Mouse (Mus musculus): ENCODE measurements around the gene Rabep2. TPM values are rescaled to one million over a fixed set of nuclear protein-coding genes. Genes with fewer than 3 reads are reported as not detected.

Rabep2 gene
- polyA plus RNA-seq, 1 experiment from 2014 or later, result 6.3 TPM

GRCm38 (mm10) chr7:126455242-126455641, 26.7 kb downstream of the Rabep2 start:
- no peaks in the 10 kb centered on the region for H3K27me3 ChIP-seq (ENCODE audit: control insufficient read depth, insufficient read depth, low read depth, low read length)
- ATAC-seq (ENCODE audit: low read depth), result no peak

GRCm38 (mm10) chr7:126456382-126457266, 28.1 kb downstream of the Rabep2 start:
- H3K4me2 ChIP-seq (ENCODE audit: low read depth, low read length), result no peak overlapping the region
- no peaks in the 10 kb centered on the region for H3K9me3 ChIP-seq (replicated peaks; ENCODE audit: control insufficient read depth, low read length)
- WGBS (ENCODE audit: insufficient replicate concordance), result 46% methylated on average over 17 of the region's 17 CpGs
- no peak overlapping the region for H3K9ac ChIP-seq (ENCODE audit: low read depth, low read length)
- H3K4me1 ChIP-seq (ENCODE audit: control insufficient read depth, low read depth, low read length), result no peaks in the 10 kb centered on the region
- H3K4me3 ChIP-seq (ENCODE audit: low read depth, low read length), result no peak overlapping the region
- H3K36me3 ChIP-seq (ENCODE audit: control insufficient read depth, insufficient read depth), result no peaks in the 10 kb centered on the region
- no peaks in the 10 kb centered on the region for H3K27me3 ChIP-seq (ENCODE audit: control insufficient read depth, insufficient read depth, low read depth, low read length)
- no peak for ATAC-seq (ENCODE audit: low read depth)
- H3K27ac ChIP-seq (ENCODE audit: low read length), result no peak overlapping the region

More at GRCm38 (mm10) chr7:126455242-126455641, 26.7 kb downstream of the Rabep2 start:
- Histone ChIP-seq H3K4me1 (ENCODE audit: control insufficient read depth, low read depth, low read length) (no peaks in the 10 kb centered on the region), H3K9me3 (replicated peaks; ENCODE audit: control insufficient read depth, low read length) (no peaks in the 10 kb centered on the region), H3K36me3 (ENCODE audit: control insufficient read depth, insufficient read depth) (no peaks in the 10 kb centered on the region), H3K4me3 (ENCODE audit: low read depth, low read length) (no peak overlapping the region), H3K9ac (ENCODE audit: low read depth, low read length) (no peak overlapping the region), H3K27ac (ENCODE audit: low read length) (no peak overlapping the region), H3K4me2 (ENCODE audit: low read depth, low read length) (no peak overlapping the region)
- 44% methylated on average over 2 of the region's 2 CpGs for WGBS (ENCODE audit: insufficient replicate concordance)

GRCm38 (mm10) chr7:126458225-126458624, 29.7 kb downstream of the Rabep2 start:
- H3K9ac ChIP-seq (ENCODE audit: low read depth, low read length), result no peak overlapping the region
- no peak for ATAC-seq (ENCODE audit: low read depth)
- H3K4me3 ChIP-seq (ENCODE audit: low read depth, low read length), result no peak overlapping the region
- no peak overlapping the region for H3K27ac ChIP-seq (ENCODE audit: low read length)
- 67% methylated on average over 5 of the region's 5 CpGs for WGBS (ENCODE audit: insufficient replicate concordance)
- H3K4me1 ChIP-seq (ENCODE audit: control insufficient read depth, low read depth, low read length), result no peaks in the 10 kb centered on the region
- H3K27me3 ChIP-seq (ENCODE audit: control insufficient read depth, insufficient read depth, low read depth, low read length), result no peaks in the 10 kb centered on the region
- no peaks in the 10 kb centered on the region for H3K9me3 ChIP-seq (replicated peaks; ENCODE audit: control insufficient read depth, low read length)
- H3K36me3 ChIP-seq (ENCODE audit: control insufficient read depth, insufficient read depth), result no peaks in the 10 kb centered on the region
- H3K4me2 ChIP-seq (ENCODE audit: low read depth, low read length), result no peak overlapping the region

- no peak overlapping the region for H3K27ac ChIP-seq (ENCODE audit: low read length)
- H3K36me3 ChIP-seq (ENCODE audit: control insufficient read depth, insufficient read depth), result no peaks in the 10 kb centered on the region
- 66% methylated on average over 11 of the region's 11 CpGs for WGBS (ENCODE audit: insufficient replicate concordance)
- no peak overlapping the region for H3K4me3 ChIP-seq (ENCODE audit: low read depth, low read length)
- no peak overlapping the region for H3K4me2 ChIP-seq (ENCODE audit: low read depth, low read length)
- ATAC-seq (ENCODE audit: low read depth), result no peak
- no peaks in the 10 kb centered on the region; the same call in 1 of the 2 replicates for H3K4me1 ChIP-seq (ENCODE audit: control insufficient read depth, low read depth, low read length)
- no peaks in the 10 kb centered on the region for H3K9me3 ChIP-seq (replicated peaks; ENCODE audit: control insufficient read depth, low read length)
- H3K9ac ChIP-seq (ENCODE audit: low read depth, low read length), result no peak overlapping the region
- no peaks in the 10 kb centered on the region for H3K27me3 ChIP-seq (ENCODE audit: control insufficient read depth, insufficient read depth, low read depth, low read length)
These were observed 30.5 kb downstream of the Rabep2 start for GRCm38 (mm10) chr7:126458844-126459618.

- Histone ChIP-seq H3K27me3 (ENCODE audit: control insufficient read depth, insufficient read depth, low read depth, low read length) (no peaks in the 10 kb centered on the region), H3K9me3 (replicated peaks; ENCODE audit: control insufficient read depth, low read length) (no peaks in the 10 kb centered on the region), H3K9ac (ENCODE audit: low read depth, low read length) (no peak overlapping the region), H3K4me2 (ENCODE audit: low read depth, low read length) (no peak overlapping the region), H3K27ac (ENCODE audit: low read length) (no peak overlapping the region), H3K4me3 (ENCODE audit: low read depth, low read length) (no peak overlapping the region), H3K36me3 (ENCODE audit: control insufficient read depth, insufficient read depth) (no peaks in the 10 kb centered on the region), H3K4me1 (ENCODE audit: control insufficient read depth, low read depth, low read length) (peaks cover 12% of the 10 kb centered on the region)
- WGBS (ENCODE audit: insufficient replicate concordance), result 47% methylated on average over 10 of the region's 10 CpGs
- no peak for ATAC-seq (ENCODE audit: low read depth)
These were observed 32.3 kb downstream of the Rabep2 start for GRCm38 (mm10) chr7:126460623-126461399.

- no peak for ATAC-seq (ENCODE audit: low read depth)
- H3K4me3 ChIP-seq (ENCODE audit: low read depth, low read length), result no peak overlapping the region
- H3K4me1 ChIP-seq (ENCODE audit: control insufficient read depth, low read depth, low read length), result peaks cover 12% of the 10 kb centered on the region
- no peaks in the 10 kb centered on the region for H3K27me3 ChIP-seq (ENCODE audit: control insufficient read depth, insufficient read depth, low read depth, low read length)
- H3K9ac ChIP-seq (ENCODE audit: low read depth, low read length), result no peak overlapping the region
- H3K9me3 ChIP-seq (replicated peaks; ENCODE audit: control insufficient read depth, low read length), result no peaks in the 10 kb centered on the region
- H3K36me3 ChIP-seq (ENCODE audit: control insufficient read depth, insufficient read depth), result no peaks in the 10 kb centered on the region
- H3K4me2 ChIP-seq (ENCODE audit: low read depth, low read length), result no peak overlapping the region
- WGBS (ENCODE audit: insufficient replicate concordance), result 76% methylated on average over 3 of the region's 3 CpGs
- no peak overlapping the region for H3K27ac ChIP-seq (ENCODE audit: low read length)
These were observed 33.1 kb downstream of the Rabep2 start for GRCm38 (mm10) chr7:126461626-126462025.

- H3K36me3 ChIP-seq (ENCODE audit: control insufficient read depth, insufficient read depth), result peaks cover 6% of the 10 kb centered on the region
- no peak within 1 kb of the TSS for H3K9ac ChIP-seq (ENCODE audit: low read depth, low read length)
- H3K4me2 ChIP-seq (ENCODE audit: low read depth, low read length), result no peak within 1 kb of the TSS
- peaks cover 12% of the 10 kb centered on the region for H3K4me1 ChIP-seq (ENCODE audit: control insufficient read depth, low read depth, low read length)
- H3K27me3 ChIP-seq (ENCODE audit: control insufficient read depth, insufficient read depth, low read depth, low read length), result no peaks in the 10 kb centered on the region
- H3K4me3 ChIP-seq (ENCODE audit: low read depth, low read length), result no peak within 1 kb of the TSS
- ATAC-seq (ENCODE audit: low read depth), result no peak
- no peak within 1 kb of the TSS for H3K27ac ChIP-seq (ENCODE audit: low read length)
- WGBS (ENCODE audit: insufficient replicate concordance), result 58% methylated on average over 5 of the region's 5 CpGs
- H3K9me3 ChIP-seq (replicated peaks; ENCODE audit: control insufficient read depth, low read length), result no peaks in the 10 kb centered on the region
These were observed 34.4 kb downstream of the Rabep2 start, which contains the start of gene Atp2a1 for GRCm38 (mm10) chr7:126463004-126463403. Gene Atp2a1 (minus strand): TSS chr7:126463108.

GRCm38 (mm10) chr7:126463547-126463946, 35.0 kb downstream of the Rabep2 start:
- Histone ChIP-seq H3K9ac (ENCODE audit: low read depth, low read length) (no peak overlapping the region), H3K4me2 (ENCODE audit: low read depth, low read length) (no peak overlapping the region), H3K9me3 (replicated peaks; ENCODE audit: control insufficient read depth, low read length) (no peaks in the 10 kb centered on the region), H3K27ac (ENCODE audit: low read length) (no peak overlapping the region), H3K27me3 (ENCODE audit: control insufficient read depth, insufficient read depth, low read depth, low read length) (no peaks in the 10 kb centered on the region), H3K4me3 (ENCODE audit: low read depth, low read length) (no peak overlapping the region), H3K36me3 (ENCODE audit: control insufficient read depth, insufficient read depth) (peaks cover 9% of the 10 kb centered on the region), H3K4me1 (ENCODE audit: control insufficient read depth, low read depth, low read length) (peaks cover 12% of the 10 kb centered on the region)
- ATAC-seq (ENCODE audit: low read depth), result no peak
- 64% methylated on average over 4 of the region's 4 CpGs for WGBS (ENCODE audit: insufficient replicate concordance)
